Mouse (Mus musculus) spleen, postnatal 10 days (tissue): ENCODE measurements around the gene Trex1.

Experiments used
- DNase-seq, 2 experiments: peaks; one replicate each; pipeline ENCODE4 v3.0.0; 2021 to 2022; ENCODE audit warnings: low spot score in 2 of 2

The Trex1 gene

DNA sequence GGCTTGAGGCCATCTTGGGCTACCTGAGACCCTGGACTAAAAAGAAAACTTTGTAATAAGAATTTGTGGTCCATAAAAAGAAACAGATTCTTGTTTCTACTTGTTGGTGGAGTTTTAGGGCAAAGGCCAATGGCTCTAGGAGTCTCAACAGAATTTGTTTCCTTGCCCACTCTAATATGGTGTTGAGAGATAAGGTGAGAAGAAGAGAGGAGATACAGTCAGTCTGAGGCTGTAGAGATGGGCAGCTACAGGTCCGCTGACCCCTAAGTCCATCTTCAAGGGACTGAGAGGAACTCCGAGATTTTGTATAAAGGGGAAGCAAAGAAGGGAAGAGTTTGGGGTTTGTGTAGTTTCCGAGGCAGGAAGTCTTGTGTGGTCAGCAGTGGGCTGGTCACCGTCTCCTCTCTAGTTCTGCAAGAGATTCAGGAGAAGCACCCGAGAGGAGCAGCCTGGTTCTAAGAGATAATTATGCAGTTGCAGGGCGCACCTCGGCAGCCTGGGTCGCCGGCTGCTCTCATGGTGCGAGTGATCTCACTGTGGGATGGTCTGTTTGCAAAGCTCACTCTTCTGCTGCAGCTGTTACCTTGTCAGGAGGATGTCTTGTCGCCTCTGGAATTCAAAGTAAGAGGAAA is 42.4 kb downstream of the Trex1 start:
- peak; percentile 36 to 49 for DNase-seq

DNA sequence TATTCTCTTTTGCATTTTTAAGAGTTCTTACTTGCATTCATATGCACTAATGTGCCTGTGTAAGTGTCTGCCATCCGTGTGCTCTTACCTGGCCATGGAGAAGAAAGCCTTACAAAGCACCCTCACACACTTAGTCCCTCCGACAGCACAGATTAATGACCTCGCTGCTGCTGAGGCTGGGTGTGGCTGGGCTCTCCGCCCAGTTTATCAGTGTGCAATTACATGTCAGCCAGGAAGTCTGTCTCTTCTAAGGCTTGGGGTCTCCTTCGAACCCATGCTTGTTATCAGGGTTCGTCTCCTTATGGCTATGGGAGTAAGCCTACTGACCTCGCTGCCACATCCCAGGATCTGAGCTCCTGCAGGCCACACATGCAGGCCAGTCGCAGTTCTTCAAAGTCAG is 44.1 kb downstream of the Trex1 start:
- DNase-seq, result no peak

DNA sequence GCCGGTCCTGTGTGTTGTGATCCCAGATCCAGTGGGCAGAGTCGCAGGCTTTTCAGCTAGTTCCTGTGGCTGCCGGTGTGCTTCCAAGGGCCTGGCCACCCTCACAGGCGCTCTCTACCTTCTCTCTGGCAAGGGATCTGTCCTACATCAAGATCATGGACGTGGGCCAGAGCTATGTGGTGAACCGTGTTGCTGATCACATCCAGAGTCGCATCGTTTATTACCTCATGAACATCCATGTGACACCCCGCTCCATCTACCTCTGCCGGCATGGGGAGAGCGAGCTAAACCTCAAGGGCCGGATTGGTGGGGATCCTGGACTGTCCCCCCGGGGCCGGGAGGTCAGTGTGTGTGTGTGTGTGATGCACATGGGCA is 49.2 kb downstream of the Trex1 start:
- no peak for DNase-seq

DNA sequence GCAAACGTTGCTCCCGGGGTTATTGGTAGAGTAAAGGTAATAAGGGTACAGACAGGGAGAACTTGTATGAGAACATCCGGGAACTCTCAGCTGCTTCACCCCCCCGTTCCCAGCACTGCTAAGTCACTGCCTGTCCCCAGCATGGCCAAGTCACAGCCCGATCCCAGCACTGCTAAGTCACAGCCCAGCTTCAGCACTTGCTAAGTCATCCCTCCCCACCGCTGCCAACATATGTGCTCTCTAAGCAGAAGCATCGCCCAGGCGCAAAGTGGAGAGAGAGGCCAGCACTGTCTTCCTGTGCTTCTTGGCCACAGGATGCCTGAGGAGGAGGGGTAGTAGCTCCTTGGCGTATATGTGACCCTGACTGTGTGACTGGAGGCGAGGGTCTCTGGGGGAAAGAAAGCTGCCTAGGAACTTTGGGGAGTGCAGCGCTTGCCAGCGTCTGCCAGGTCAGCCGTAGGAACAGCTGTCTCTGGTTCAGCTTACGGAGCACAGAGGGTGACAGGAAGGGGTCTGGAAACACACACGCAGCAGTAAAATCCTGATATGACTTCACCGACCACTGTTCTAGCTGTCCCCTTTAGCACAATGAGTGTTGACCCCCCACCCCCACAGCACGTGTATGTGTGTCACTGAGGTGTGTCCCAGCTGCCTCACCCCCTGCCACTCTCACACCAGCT is 49.8 kb downstream of the Trex1 start:
- peak in 1 of 2 experiments; percentile 52 for DNase-seq

DNA sequence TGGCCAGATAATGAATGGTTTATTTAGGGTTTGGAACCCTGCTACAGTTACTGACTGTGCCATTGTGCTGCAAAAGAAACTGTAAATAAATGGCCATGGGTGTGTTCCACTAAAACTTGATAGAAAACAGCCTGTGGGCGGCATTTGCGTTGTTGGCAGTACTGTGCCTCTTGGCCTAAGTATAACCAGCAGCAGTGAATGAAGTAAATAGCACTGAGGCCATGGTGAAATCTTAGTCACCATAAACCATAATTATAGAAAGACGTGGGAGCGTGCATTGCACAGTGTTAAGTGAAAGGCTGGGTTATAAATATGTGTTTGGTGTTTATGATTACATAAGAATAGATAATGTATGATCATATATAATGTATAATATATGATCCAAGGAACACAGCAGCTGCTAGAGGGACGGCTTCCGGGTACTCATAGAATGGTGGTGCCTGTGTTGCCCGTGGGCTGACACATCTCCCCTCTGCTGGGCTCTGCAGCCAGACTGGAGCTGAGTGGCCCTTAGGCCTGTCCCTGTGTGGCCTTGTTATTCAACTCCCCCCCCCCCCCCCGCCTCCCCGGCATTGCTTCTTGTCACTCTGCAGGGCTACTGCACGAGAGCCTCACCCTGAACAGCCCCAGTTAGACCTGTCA is 50.4 kb downstream of the Trex1 start:
- DNase-seq, result no peak

DNA sequence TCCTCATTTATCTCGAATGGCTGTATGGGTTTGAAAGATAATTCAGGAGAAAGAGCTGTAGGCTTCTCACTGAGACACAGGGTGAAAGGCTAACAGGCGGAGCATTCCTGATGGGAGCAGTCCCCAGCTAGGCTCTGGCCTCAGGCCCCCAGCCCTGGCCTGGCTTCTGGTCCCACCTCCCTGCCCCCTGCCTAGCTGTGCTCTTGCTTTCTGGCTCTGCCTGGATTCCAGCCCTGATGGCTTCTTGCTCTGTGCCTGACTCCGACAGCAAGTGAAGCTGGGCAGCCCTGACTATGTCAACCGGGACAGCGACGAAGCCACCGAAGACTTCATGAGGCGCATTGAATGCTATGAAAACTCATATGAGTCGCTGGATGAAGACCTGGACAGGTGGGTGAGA is 51.5 kb downstream of the Trex1 start:
- DNase-seq, result no peak
